Mouse (Mus musculus): ENCODE results near the gene Bicdl1.

DNA sequence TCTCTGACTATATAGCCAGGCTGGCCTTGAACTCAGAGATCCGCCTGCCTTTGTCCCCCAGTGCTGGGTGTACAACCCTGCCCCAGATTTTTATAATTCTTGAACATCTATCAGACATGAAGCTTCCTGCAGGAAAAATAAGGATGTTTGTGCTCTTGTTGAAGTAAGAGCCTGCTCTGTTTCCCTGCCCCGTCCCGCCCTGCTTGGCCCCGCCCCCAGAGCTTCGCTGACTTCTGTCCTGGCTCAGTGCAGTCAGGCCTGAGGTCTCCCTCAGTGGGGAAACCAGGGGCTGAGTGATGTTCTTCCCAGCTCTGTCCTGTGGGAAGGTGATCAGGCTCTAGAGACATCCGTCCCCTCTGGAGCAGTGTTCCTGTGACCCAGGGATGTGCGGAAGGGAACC is 108.7 kb downstream of the Bicdl1 start:
- TF ChIP-seq EP300 (IDR thresholded peaks at IDR 0.05; ENCODE audit: low read depth) (no peak), CTCF (IDR thresholded peaks at IDR 0.05; ENCODE audit: low read depth) (no peak)

Measured in heart, postnatal 0 days (tissue).